Mouse (Mus musculus) testis, adult 2 months (tissue): ENCODE data around the gene Rgl2.

Source experiments
- CTCF ChIP-seq: fragments of 200-500 bp; IDR thresholded peaks from 2 replicates; pipeline ENCODE4 v1.5.1; 2012; ENCODE audit warnings: low read depth, mild to moderate bottlenecking, inconsistent platforms, low read length, moderate library complexity; ENCODE audit not compliant: control insufficient read depth, insufficient read depth, insufficient replicate concordance
- POLR2A ChIP-seq: fragments of 200-500 bp; IDR thresholded peaks from 2 replicates; pipeline ENCODE4 v1.6.1; 2012; ENCODE audit warnings: low read depth, mild to moderate bottlenecking, inconsistent platforms, low read length, moderate library complexity; ENCODE audit not compliant: control insufficient read depth

DNA sequence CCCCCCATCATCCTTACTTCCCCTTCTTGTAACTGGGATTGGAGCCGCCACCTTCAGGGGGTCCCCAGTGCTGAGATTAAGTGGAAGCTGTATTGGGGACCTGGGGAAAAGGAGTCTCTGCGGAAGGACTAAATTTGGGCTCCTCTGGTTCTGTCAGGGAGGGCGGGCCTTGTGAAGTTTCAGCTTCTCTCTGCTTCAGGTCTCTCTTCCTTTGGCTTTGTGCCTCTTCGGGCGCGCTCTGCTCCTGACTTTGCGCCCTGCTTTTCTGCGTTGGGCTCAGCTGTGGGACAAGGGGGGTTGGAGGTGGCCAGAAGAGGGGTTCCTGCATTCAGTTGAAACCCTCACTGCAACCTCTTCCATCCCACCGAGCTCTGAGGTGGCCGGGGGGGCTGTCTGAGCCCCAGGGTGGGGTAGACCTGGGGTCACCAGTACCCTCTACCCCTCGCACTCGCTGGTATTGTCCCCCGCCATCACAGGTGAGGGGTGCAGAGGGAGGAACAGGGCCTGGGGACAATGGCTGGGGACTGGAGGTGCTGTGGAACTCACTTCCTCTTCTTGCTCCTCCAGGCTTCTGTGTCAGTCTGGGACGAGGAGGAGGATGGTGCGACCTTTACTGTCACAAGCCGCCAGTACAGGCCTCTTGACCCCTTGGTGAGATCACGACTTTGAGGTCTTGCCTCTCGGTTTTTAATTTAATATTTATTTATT is 2.0 kb downstream of the Rgl2 start:
- TF ChIP-seq POLR2A: no peak
- no peak for TF ChIP-seq CTCF
